Mouse (Mus musculus) olfactory bulb, adult 2 months (tissue): ENCODE measurements around the gene Tmem72.

Experiments used
- CTCF ChIP-seq: fragments of 200-500 bp; IDR thresholded peaks from 2 replicates; pipeline ENCODE4 v1.5.1; 2012; ENCODE audit warnings: low read depth, mild to moderate bottlenecking, low read length, moderate library complexity; ENCODE audit not compliant: insufficient read depth
- POLR2A ChIP-seq: fragments of 200-500 bp; IDR thresholded peaks from 2 replicates; pipeline ENCODE4 v1.6.1; 2012; ENCODE audit warnings: mild to moderate bottlenecking, low read depth, low read length, moderate library complexity; ENCODE audit not compliant: insufficient read depth

GRCm38 (mm10) chr6:116673471-116674282, 43.0 kb downstream of the Tmem72 start, which contains the start of gene Rassf4:
- no peak for TF ChIP-seq POLR2A
- no peak for TF ChIP-seq CTCF
